Mouse (Mus musculus) stomach, embryonic 14.5 days (tissue): ENCODE measurements around the gene Herc6. TPM values are rescaled to one million over a fixed set of nuclear protein-coding genes. Genes with fewer than 3 reads are reported as not detected.

Source experiments
- polyA plus RNA-seq: library from polyadenylated mRNA; unstranded; fragments of >200 nt; fragmentation: Nextera tagmentation; extraction: Ambion mirVana; gene quantifications from 2 replicates; pipeline ENCODE4 v1.2.1, GENCODE M21; 2014

The Herc6 gene
- polyA plus RNA-seq, 1 experiment from 2014 or later = 3.2 TPM

Other genes starting within 250 kb of the Herc6 start
- gene Vmn1r17, start 217.3 kb upstream of the Herc6 start, polyA plus RNA-seq = not detected in 2 replicates
- not detected in 2 replicates for gene Vmn1r18, start 185.2 kb upstream of the Herc6 start, polyA plus RNA-seq
- not detected in 2 replicates for gene Vmn1r19, start 177.2 kb upstream of the Herc6 start, polyA plus RNA-seq
- gene Vmn1r20, start 152.1 kb upstream of the Herc6 start, polyA plus RNA-seq = not detected in 2 replicates
- 4.7 and 6.5 TPM in 2 replicates for gene Ppm1k, start 45.5 kb upstream of the Herc6 start, polyA plus RNA-seq
- 20.9 and 23.6 TPM in 2 replicates for gene Pyurf, start 111.1 kb downstream of the Herc6 start, polyA plus RNA-seq
- 27.5 and 27.6 TPM in 2 replicates for gene Lancl2, start 121.5 kb downstream of the Herc6 start, polyA plus RNA-seq
- 24.4 and 26.7 TPM in 2 replicates for gene Vopp1, start 244.2 kb downstream of the Herc6 start, polyA plus RNA-seq